Mouse (Mus musculus): ENCODE measurements at regions not wholly inside any gene's neighbourhood (a gene's known extent, or its start where the extent isn't known, plus 50 kb on each side); places are given as distances from the start of the nearest gene placed in this dataset.

DNA sequence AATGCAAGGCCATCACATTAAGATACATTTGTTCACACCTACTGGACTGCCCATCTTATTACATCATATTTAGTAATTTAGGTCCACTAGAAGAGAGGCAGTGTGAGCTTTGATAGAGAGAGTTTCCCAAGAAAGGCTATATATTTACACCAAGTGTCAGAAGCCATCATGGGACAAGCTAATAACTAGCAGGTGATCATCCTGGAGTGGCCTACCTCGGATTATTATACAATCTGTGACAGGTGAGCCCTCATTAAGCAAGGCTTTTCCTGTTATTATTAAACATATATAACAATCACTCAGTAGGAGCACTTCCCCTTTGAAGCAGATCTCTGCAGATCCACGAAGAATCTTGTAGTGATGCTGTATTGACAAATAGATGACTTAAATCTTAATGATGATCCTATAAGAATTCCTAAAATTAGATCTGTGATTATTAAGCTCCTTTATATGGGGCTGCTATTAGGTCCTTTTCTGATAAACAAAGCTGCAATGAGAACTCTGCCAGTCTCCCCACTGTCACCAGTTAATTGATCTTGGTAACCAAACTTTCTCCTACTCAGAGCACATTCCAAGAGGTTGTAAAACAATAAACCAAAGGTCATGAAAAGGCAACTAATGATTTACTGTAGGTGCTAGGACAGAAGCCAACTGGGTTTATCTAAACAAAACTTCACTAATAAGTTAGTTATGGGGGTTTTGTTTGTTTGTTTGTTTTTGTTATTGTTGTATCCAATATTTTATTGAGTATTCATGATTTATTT, 1068.2 kb downstream of the Zpld1 start:
- TF ChIP-seq POLR2A (IDR thresholded peaks at IDR 0.05; ENCODE audit: insufficient read length, low read depth) = no peak
- no peak for TF ChIP-seq MAX (IDR thresholded peaks at IDR 0.05; ENCODE audit: low read depth)
- TF ChIP-seq CEBPB (IDR thresholded peaks at IDR 0.05; ENCODE audit: insufficient read depth, poor library complexity, severe bottlenecking) = no peak
- TF ChIP-seq POLR2AphosphoS2 (IDR thresholded peaks at IDR 0.05; ENCODE audit: insufficient read length, low read depth) = no peak
- no peak for TF ChIP-seq USF1 (IDR thresholded peaks at IDR 0.05; ENCODE audit: low read depth)
